Mouse (Mus musculus): ENCODE data around the gene Tspan18. TPM values are rescaled to one million over a fixed set of nuclear protein-coding genes. Genes with fewer than 3 reads are reported as not detected.

The Tspan18 gene
- polyA plus RNA-seq, 1 experiment from 2014 or later, result 22.2 TPM

- Histone ChIP-seq H3K27me3 (0 out of 2 replicates have a peak, but pooled peaks cover 9% of the 10 kb centered on the region), H3K4me1 (peaks cover 74% of the 10 kb centered on the region), H3K9ac (no peak overlapping the region), H3K4me2 (no peak overlapping the region), H3K4me3 (no peak overlapping the region), H3K36me3 (ENCODE audit: poor library complexity, severe bottlenecking) (no peaks in the 10 kb centered on the region), H3K9me3 (replicated peaks) (no peaks in the 10 kb centered on the region), H3K27ac (peak overlapping the region; percentile 28; the same call in 1 of the 2 replicates)
- no peak for ATAC-seq
- 5% methylated on average over 5 of the region's 5 CpGs for WGBS
Measured at GRCm38 (mm10) chr2:93174159-93174558, 160.1 kb downstream of the Tspan18 start.

GRCm38 (mm10) chr2:93172460-93172859, 161.8 kb downstream of the Tspan18 start:
- no peaks in the 10 kb centered on the region for H3K36me3 ChIP-seq (ENCODE audit: poor library complexity, severe bottlenecking)
- ATAC-seq, result no peak
- no peaks in the 10 kb centered on the region for H3K9me3 ChIP-seq (replicated peaks)
- H3K27ac ChIP-seq, result no peak overlapping the region
- peak overlapping the region; percentile 5; the same call in 1 of the 2 replicates for H3K9ac ChIP-seq
- no peak overlapping the region for H3K4me3 ChIP-seq
- no peak overlapping the region for H3K4me2 ChIP-seq
- 71% methylated on average over 5 of the region's 5 CpGs for WGBS
- H3K4me1 ChIP-seq, result peaks cover 58% of the 10 kb centered on the region
- no peaks in the 10 kb centered on the region for H3K27me3 ChIP-seq

GRCm38 (mm10) chr2:93171929-93172328, 162.4 kb downstream of the Tspan18 start:
- WGBS, result 78% methylated on average over 6 of the region's 6 CpGs
- no peak overlapping the region for H3K9ac ChIP-seq
- no peak for ATAC-seq
- peaks cover 53% of the 10 kb centered on the region for H3K4me1 ChIP-seq
- H3K9me3 ChIP-seq (replicated peaks), result no peaks in the 10 kb centered on the region
- H3K4me3 ChIP-seq, result no peak overlapping the region
- no peaks in the 10 kb centered on the region for H3K27me3 ChIP-seq
- no peaks in the 10 kb centered on the region for H3K36me3 ChIP-seq (ENCODE audit: poor library complexity, severe bottlenecking)
- H3K27ac ChIP-seq, result no peak overlapping the region
- no peak overlapping the region for H3K4me2 ChIP-seq

GRCm38 (mm10) chr2:93170845-93171200, 163.5 kb downstream of the Tspan18 start:
- Histone ChIP-seq H3K4me1 (peaks cover 51% of the 10 kb centered on the region), H3K27ac (peak overlapping the region; percentile 40; the same call in 1 of the 2 replicates), H3K27me3 (no peaks in the 10 kb centered on the region), H3K4me2 (no peak overlapping the region), H3K36me3 (ENCODE audit: poor library complexity, severe bottlenecking) (no peaks in the 10 kb centered on the region), H3K9me3 (replicated peaks) (no peaks in the 10 kb centered on the region), H3K4me3 (no peak overlapping the region), H3K9ac (no peak overlapping the region)
- WGBS, result 58% methylated on average over 5 of the region's 5 CpGs
- ATAC-seq, result peak; percentile 31; the same call in 1 of the 2 replicates

- H3K4me2 ChIP-seq, result no peak overlapping the region
- H3K4me3 ChIP-seq, result no peak overlapping the region
- ATAC-seq, result no peak
- no peaks in the 10 kb centered on the region for H3K36me3 ChIP-seq (ENCODE audit: poor library complexity, severe bottlenecking)
- no peaks in the 10 kb centered on the region for H3K27me3 ChIP-seq
- peaks cover 45% of the 10 kb centered on the region for H3K4me1 ChIP-seq
- 79% methylated on average over 19 of the region's 19 CpGs for WGBS
- peak overlapping the region; percentile 40; the same call in 1 of the 2 replicates for H3K27ac ChIP-seq
- H3K9ac ChIP-seq, result no peak overlapping the region
- no peaks in the 10 kb centered on the region for H3K9me3 ChIP-seq (replicated peaks)
Measured at GRCm38 (mm10) chr2:93170156-93170844, 164.0 kb downstream of the Tspan18 start.

- 85% methylated on average over 14 of the region's 14 CpGs for WGBS
- H3K36me3 ChIP-seq (ENCODE audit: poor library complexity, severe bottlenecking), result no peaks in the 10 kb centered on the region
Measured at GRCm38 (mm10) chr2:93166734-93167406, 167.4 kb downstream of the Tspan18 start.

GRCm38 (mm10) chr2:93166295-93166694, 168.0 kb downstream of the Tspan18 start:
- 81% methylated on average over 6 of the region's 6 CpGs for WGBS
- no peak overlapping the region for H3K4me3 ChIP-seq
- H3K36me3 ChIP-seq (ENCODE audit: poor library complexity, severe bottlenecking), result no peaks in the 10 kb centered on the region
- ATAC-seq, result no peak
- peaks cover 28% of the 10 kb centered on the region for H3K4me1 ChIP-seq
- no peaks in the 10 kb centered on the region for H3K27me3 ChIP-seq
- H3K4me2 ChIP-seq, result no peak overlapping the region
- no peaks in the 10 kb centered on the region for H3K9me3 ChIP-seq (replicated peaks)
- no peak overlapping the region for H3K27ac ChIP-seq
- H3K9ac ChIP-seq, result no peak overlapping the region

More at GRCm38 (mm10) chr2:93166734-93167406, 167.4 kb downstream of the Tspan18 start:
- Histone ChIP-seq H3K27me3 (no peaks in the 10 kb centered on the region), H3K4me3 (no peak overlapping the region), H3K27ac (no peak overlapping the region), H3K9me3 (replicated peaks) (no peaks in the 10 kb centered on the region), H3K4me2 (no peak overlapping the region), H3K9ac (no peak overlapping the region), H3K4me1 (peaks cover 30% of the 10 kb centered on the region)
- ATAC-seq, result peak; percentile 57; the same call in 1 of the 2 replicates

- H3K4me1 ChIP-seq, result peaks cover 16% of the 10 kb centered on the region
- H3K4me3 ChIP-seq, result no peak overlapping the region
- H3K9me3 ChIP-seq (replicated peaks), result no peaks in the 10 kb centered on the region
- no peak for ATAC-seq
- H3K27ac ChIP-seq, result no peak overlapping the region
- H3K4me2 ChIP-seq, result no peak overlapping the region
- no peaks in the 10 kb centered on the region for H3K27me3 ChIP-seq
- no peaks in the 10 kb centered on the region for H3K36me3 ChIP-seq (ENCODE audit: poor library complexity, severe bottlenecking)
- WGBS, result 91% methylated on average over 6 of the region's 6 CpGs
- H3K9ac ChIP-seq, result no peak overlapping the region
Measured at GRCm38 (mm10) chr2:93163750-93164335, 170.5 kb downstream of the Tspan18 start.

GRCm38 (mm10) chr2:93163317-93163716, 171.0 kb downstream of the Tspan18 start:
- Histone ChIP-seq H3K27ac (no peak overlapping the region), H3K4me1 (peaks cover 16% of the 10 kb centered on the region), H3K4me2 (no peak overlapping the region), H3K27me3 (no peaks in the 10 kb centered on the region), H3K4me3 (no peak overlapping the region), H3K9me3 (replicated peaks) (no peaks in the 10 kb centered on the region), H3K36me3 (ENCODE audit: poor library complexity, severe bottlenecking) (no peaks in the 10 kb centered on the region), H3K9ac (no peak overlapping the region)
- ATAC-seq, result no peak
- WGBS, result 7% methylated on average over 2 of the region's 2 CpGs

- Histone ChIP-seq H3K9me3 (replicated peaks) (no peaks in the 10 kb centered on the region), H3K36me3 (ENCODE audit: poor library complexity, severe bottlenecking) (no peaks in the 10 kb centered on the region)
Measured at GRCm38 (mm10) chr2:93162791-93163190, 171.5 kb downstream of the Tspan18 start.

GRCm38 (mm10) chr2:93161914-93162664, 172.2 kb downstream of the Tspan18 start:
- Histone ChIP-seq H3K27ac (no peak overlapping the region), H3K27me3 (no peaks in the 10 kb centered on the region), H3K4me1 (peaks cover 16% of the 10 kb centered on the region), H3K36me3 (ENCODE audit: poor library complexity, severe bottlenecking) (no peaks in the 10 kb centered on the region), H3K4me2 (no peak overlapping the region), H3K4me3 (no peak overlapping the region), H3K9me3 (replicated peaks) (no peaks in the 10 kb centered on the region), H3K9ac (no peak overlapping the region)
- 92% methylated on average over 7 of the region's 7 CpGs for WGBS
- no peak for ATAC-seq

More at GRCm38 (mm10) chr2:93162791-93163190, 171.5 kb downstream of the Tspan18 start:
- Histone ChIP-seq H3K9ac (no peak overlapping the region), H3K27ac (no peak overlapping the region), H3K4me1 (peaks cover 16% of the 10 kb centered on the region), H3K4me2 (no peak overlapping the region), H3K27me3 (no peaks in the 10 kb centered on the region), H3K4me3 (no peak overlapping the region)
- WGBS, result 86% methylated on average over 4 of the region's 4 CpGs
- no peak for ATAC-seq
